Mouse (Mus musculus) olfactory bulb, adult 2 months (tissue): ENCODE data around the gene Gm17490.

Experiments used
- CTCF ChIP-seq: fragments of 200-500 bp; IDR thresholded peaks from 2 replicates; pipeline ENCODE4 v1.5.1; 2012; ENCODE audit warnings: low read depth, mild to moderate bottlenecking, low read length, moderate library complexity; ENCODE audit not compliant: insufficient read depth
- POLR2A ChIP-seq: fragments of 200-500 bp; IDR thresholded peaks from 2 replicates; pipeline ENCODE4 v1.6.1; 2012; ENCODE audit warnings: mild to moderate bottlenecking, low read depth, low read length, moderate library complexity; ENCODE audit not compliant: insufficient read depth

- TF ChIP-seq CTCF (no peak), POLR2A (no peak)
These were observed 16.4 kb upstream of the Gm17490 start, which contains the start of gene Il2ra for GRCm38 (mm10) chr2:11642451-11642941.
